Comparison of ENCODE assay signal across 8 mouse cellular contexts in the genomic region with DNA sequence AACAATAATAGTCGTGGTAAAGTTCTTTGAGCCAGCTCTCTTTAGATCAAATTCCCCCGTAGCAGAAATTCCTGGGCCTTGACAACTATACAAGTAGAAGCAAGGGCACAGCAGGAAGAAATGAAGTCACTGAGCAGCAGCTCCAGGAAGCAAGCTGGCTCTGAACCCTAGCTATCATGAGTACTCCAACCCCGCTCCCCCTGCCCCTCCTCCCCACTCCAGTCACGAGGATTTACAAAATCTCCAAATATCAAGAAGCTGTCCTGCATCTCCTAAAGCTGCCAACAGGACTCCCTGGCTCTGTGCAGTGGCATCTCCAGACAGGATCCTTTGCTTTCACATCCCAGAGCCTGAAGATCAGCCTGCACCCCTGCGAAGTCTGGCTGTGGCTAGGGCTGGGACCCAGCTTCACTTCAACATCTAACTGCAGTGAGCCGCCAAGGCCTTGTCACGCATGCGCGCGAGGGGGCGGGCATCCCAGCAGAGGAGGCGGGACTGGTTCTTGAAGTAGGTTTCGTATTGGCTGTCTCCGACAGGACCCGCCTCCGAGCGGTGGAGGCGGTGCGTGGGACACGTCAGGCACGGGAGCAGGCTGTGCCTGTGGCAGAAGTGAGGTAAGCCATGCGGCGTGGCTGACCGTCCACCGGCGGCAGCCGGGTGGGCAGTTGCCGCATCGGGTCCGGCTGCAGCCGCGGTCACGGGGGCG. TPM values are rescaled to one million over a fixed set of nuclear protein-coding genes. Genes with fewer than 3 reads are reported as not detected.
A peak's percentile ranks its signal among the peaks of the same experiment; 100 is the strongest.
DNase-seq lines count a peak whose midpoint lies in the region; ATAC-seq and TF ChIP-seq lines count a peak whose summit lies in the region.

A gene (plus strand): TSS at position 568 of the 706 bp plus-strand sequence.

- peak; percentile 96 for ATAC-seq in cerebellum, adult (ENCODE audit: insufficient number of reproducible peaks, low FRiP score, low TSS enrichment)
- ATAC-seq in forebrain, embryonic 13.5 days, result peak; percentile 100
- ATAC-seq in liver, postnatal 0 days, result peak; percentile 100
- ATAC-seq in neural tube, embryonic 14.5 days (ENCODE audit: low read depth), result peak; percentile 100

- no peak for TF ChIP-seq CTCF in ES-Bruce4 (IDR thresholded peaks at IDR 0.05; ENCODE audit: low read depth, low read length)
- peak; percentile 33; the same call in 1 of the 2 replicates for TF ChIP-seq CTCF in liver, postnatal 0 days (IDR thresholded peaks at IDR 0.05; ENCODE audit: low read depth)

- peaks cover 1% of the 10 kb centered on the region for H3K4me1 ChIP-seq in ES-Bruce4 (ENCODE audit: control insufficient read depth, insufficient read depth, low read length)
- H3K4me1 ChIP-seq in forebrain, embryonic 13.5 days, result peaks cover 12% of the 10 kb centered on the region; the same call in 1 of the 2 replicates
- peaks cover 10% of the 10 kb centered on the region for H3K4me1 ChIP-seq in liver, postnatal 0 days (ENCODE audit: insufficient read depth)
- peaks cover 6% of the 10 kb centered on the region; the same call in 1 of the 2 replicates for H3K4me1 ChIP-seq in neural tube, embryonic 14.5 days (ENCODE audit: control insufficient read depth, insufficient read depth, low read length)

- H3K4me2 ChIP-seq in forebrain, embryonic 13.5 days, result peak within 1 kb of the TSS; percentile 99
- H3K4me2 ChIP-seq in liver, postnatal 0 days (ENCODE audit: low read depth, low read length), result peak within 1 kb of the TSS; percentile 100
- H3K4me2 ChIP-seq in neural tube, embryonic 14.5 days (ENCODE audit: low read depth, low read length), result peak within 1 kb of the TSS; percentile 91

- WGBS in forebrain, embryonic 13.5 days, result under 1% methylated on average over 28 of the region's 34 CpGs
- under 1% methylated on average over 34 of the region's 34 CpGs for WGBS in large intestine, adult 2 months
- 3% methylated on average over 33 of the region's 34 CpGs for WGBS in liver, postnatal 0 days (ENCODE audit: insufficient replicate concordance)
- under 1% methylated on average over 34 of the region's 34 CpGs for WGBS in neural tube, embryonic 14.5 days

- H3K4me3 ChIP-seq in ES-Bruce4 (ENCODE audit: low read depth, low read length), result peak within 1 kb of the TSS; percentile 74
- peak within 1 kb of the TSS; percentile 80 for H3K4me3 ChIP-seq in forebrain, embryonic 13.5 days
- peak within 1 kb of the TSS; percentile 73 for H3K4me3 ChIP-seq in liver, postnatal 0 days (ENCODE audit: low read depth, low read length)
- H3K4me3 ChIP-seq in neural tube, embryonic 14.5 days (ENCODE audit: low read depth, low read length), result peak within 1 kb of the TSS; percentile 64

- intact Hi-C loops in heart, postnatal 10 days (cut with DNase I), result loop anchor here (5.0 to 10.0 kb wide), 2 partner anchors 57 to 421 kb away; no protein-coding TSS in a partner anchor

- H3K9ac ChIP-seq in ES-Bruce4 (ENCODE audit: low read depth, poor library complexity, severe bottlenecking), result peak within 1 kb of the TSS; percentile 43
- H3K9ac ChIP-seq in forebrain, embryonic 13.5 days, result peak within 1 kb of the TSS; percentile 76
- H3K9ac ChIP-seq in liver, postnatal 0 days (replicated peaks), result peak within 1 kb of the TSS; percentile 87
- peak within 1 kb of the TSS; percentile 65 for H3K9ac ChIP-seq in neural tube, embryonic 14.5 days (replicated peaks; ENCODE audit: low read depth, low read length)

- peak; percentile 78 for TF ChIP-seq POLR2A in ES-Bruce4 (IDR thresholded peaks at IDR 0.05; ENCODE audit: insufficient read depth, low read length)

- H3K36me3 ChIP-seq in ES-Bruce4 (ENCODE audit: control insufficient read depth, insufficient read depth, low read length, poor library complexity, severe bottlenecking), result no peaks in the 10 kb centered on the region
- no peaks in the 10 kb centered on the region for H3K36me3 ChIP-seq in forebrain, embryonic 13.5 days (ENCODE audit: poor library complexity, severe bottlenecking)
- no peaks in the 10 kb centered on the region for H3K36me3 ChIP-seq in liver, postnatal 0 days (replicated peaks; ENCODE audit: insufficient read depth, low read length)
- no peaks in the 10 kb centered on the region for H3K36me3 ChIP-seq in neural tube, embryonic 14.5 days (ENCODE audit: control insufficient read depth, insufficient read depth, low read length)

- no peaks in the 10 kb centered on the region for H3K9me3 ChIP-seq in ES-Bruce4 (replicated peaks; ENCODE audit: control insufficient read depth, insufficient read depth, low read length, poor library complexity, severe bottlenecking)
- no peaks in the 10 kb centered on the region for H3K9me3 ChIP-seq in forebrain, embryonic 13.5 days (replicated peaks)
- H3K9me3 ChIP-seq in liver, postnatal 0 days (ENCODE audit: low read length), result no peaks in the 10 kb centered on the region
- H3K9me3 ChIP-seq in neural tube, embryonic 14.5 days (ENCODE audit: control insufficient read depth, low read length), result no peaks in the 10 kb centered on the region

- no peak for TF ChIP-seq EP300 in ES-Bruce4 (IDR thresholded peaks at IDR 0.05; ENCODE audit: insufficient read depth, low read depth, low read length)
- TF ChIP-seq EP300 in liver, postnatal 0 days (IDR thresholded peaks at IDR 0.05; ENCODE audit: low read depth), result no peak

- peak; percentile 98 to 99 for DNase-seq in heart, postnatal 10 days
- DNase-seq in large intestine, adult 2 months (ENCODE audit: low read depth, low spot score), result peak; percentile 87
- peak; percentile 98 for DNase-seq in liver, postnatal 0 days
- DNase-seq in testis, postnatal 10 days (ENCODE audit: low spot score), result peak; percentile 98

- H3K27me3 ChIP-seq in ES-Bruce4 (ENCODE audit: control insufficient read depth, insufficient read depth, low read length, poor library complexity, severe bottlenecking), result no peaks in the 10 kb centered on the region
- H3K27me3 ChIP-seq in forebrain, embryonic 13.5 days, result no peaks in the 10 kb centered on the region
- no peaks in the 10 kb centered on the region for H3K27me3 ChIP-seq in liver, postnatal 0 days (ENCODE audit: insufficient read depth, low read length)
- no peaks in the 10 kb centered on the region for H3K27me3 ChIP-seq in neural tube, embryonic 14.5 days (ENCODE audit: control insufficient read depth, insufficient read depth, low read length)

- H3K27ac ChIP-seq in ES-Bruce4 (ENCODE audit: insufficient read depth, low read length), result no peak within 1 kb of the TSS
- peak within 1 kb of the TSS; percentile 52 for H3K27ac ChIP-seq in forebrain, embryonic 13.5 days
- peak within 1 kb of the TSS; percentile 82 for H3K27ac ChIP-seq in liver, postnatal 0 days (ENCODE audit: low read depth)
- H3K27ac ChIP-seq in neural tube, embryonic 14.5 days (ENCODE audit: low read depth, low read length), result peak within 1 kb of the TSS; percentile 62; the same call in 1 of the 2 replicates

RNA-seq across cellular contexts. Expression of the gene that starts here (rescaled TPM):
- polyA plus RNA-seq in ES-Bruce4 (2011; ENCODE audit: insufficient read depth, insufficient read length, low read depth, missing spikeins), result 22.5 and 24.3 TPM in 2 replicates
- 10.3 and 14.6 TPM in 2 replicates for polyA plus RNA-seq in forebrain, embryonic 13.5 days (2015; fragmentation: Nextera tagmentation; extraction: Ambion mirVana)
- 10 to 100 TPM; 13.9 to 16.7 TPM for total RNA-seq in heart, postnatal 10 days (2021)
- polyA plus RNA-seq in large intestine, adult 2 months (2012; rRNA removed), result 4.5 and 5.7 TPM in 2 replicates
- 3.4 and 3.5 TPM in 2 replicates for polyA plus RNA-seq in liver, postnatal 0 days (2015; fragmentation: Nextera tagmentation; extraction: Ambion mirVana)
- 19.1 and 23.5 TPM in 2 replicates for polyA plus RNA-seq in neural tube, embryonic 14.5 days (2014; fragmentation: Nextera tagmentation; extraction: Ambion mirVana)
